Mouse (Mus musculus): ENCODE data around the gene Esrp2. TPM values are rescaled to one million over a fixed set of nuclear protein-coding genes. Genes with fewer than 3 reads are reported as not detected.

Esrp2 gene
- total and polyA plus RNA-seq, 3 experiments = not detected

DNA sequence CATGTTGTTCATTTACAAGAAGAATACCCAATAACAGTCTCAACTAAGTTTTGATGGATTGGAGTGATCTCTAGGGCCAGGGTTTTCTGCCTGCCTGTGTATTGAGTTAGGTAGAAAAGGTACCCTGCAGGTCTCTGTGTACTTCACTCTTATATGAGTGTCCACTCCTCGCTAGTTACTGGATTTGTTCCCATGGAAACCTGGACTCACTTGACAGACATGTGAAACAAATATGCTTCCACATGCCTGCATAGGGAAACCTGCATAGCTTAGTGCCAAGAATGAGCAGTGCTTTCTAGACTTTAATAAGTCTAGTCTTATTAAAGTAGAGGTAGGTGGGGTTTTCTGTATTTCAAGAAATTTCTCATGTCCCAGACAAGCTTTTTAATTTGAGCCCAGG is 40.1 kb upstream of the Esrp2 start:
- Histone ChIP-seq H3K27me3 (ENCODE audit: insufficient read depth, low read length) (peaks cover 62% of the 10 kb centered on the region), H3K4me3 (ENCODE audit: low read depth, low read length) (no peak overlapping the region), H3K36me3 (replicated peaks) (no peaks in the 10 kb centered on the region), H3K4me1 (ENCODE audit: insufficient read depth, low read depth, low read length) (peaks cover 16% of the 10 kb centered on the region), H3K9me3 (replicated peaks) (no peaks in the 10 kb centered on the region)
- TF ChIP-seq TAL1 (conservative IDR thresholded peaks at IDR 0.05; ENCODE audit: low read depth, low read length) = no peak
- no peak for TF ChIP-seq POLR2AphosphoS5 (IDR thresholded peaks at IDR 0.05; ENCODE audit: insufficient replicate concordance, low read depth, low read length)
- TF ChIP-seq GATA1 (IDR thresholded peaks at IDR 0.05; ENCODE audit: borderline replicate concordance, low read length) = no peak
- TF ChIP-seq GATA2 (IDR thresholded peaks at IDR 0.05; ENCODE audit: borderline replicate concordance, low read depth, low read length) = no peak
- TF ChIP-seq CTCF (IDR thresholded peaks at IDR 0.05; ENCODE audit: low read depth, low read length) = no peak
- DNase-seq (ENCODE audit: low spot score) = no peak
- ATAC-seq (ENCODE audit: extremely low read depth, insufficient number of reproducible peaks, low FRiP score, poor library complexity, severe bottlenecking) = no peak

GRCm38 (mm10) chr8:106173566-106173965 is 36.8 kb upstream of the Esrp2 start:
- ATAC-seq (ENCODE audit: extremely low read depth, insufficient number of reproducible peaks, low FRiP score, poor library complexity, severe bottlenecking) = no peak
- no peak for DNase-seq (ENCODE audit: low spot score)
- TF ChIP-seq TAL1 (conservative IDR thresholded peaks at IDR 0.05; ENCODE audit: low read depth, low read length) = no peak
- no peak for TF ChIP-seq GATA1 (IDR thresholded peaks at IDR 0.05; ENCODE audit: borderline replicate concordance, low read length)
- no peak for TF ChIP-seq GATA2 (IDR thresholded peaks at IDR 0.05; ENCODE audit: borderline replicate concordance, low read depth, low read length)
- no peak for TF ChIP-seq POLR2AphosphoS5 (IDR thresholded peaks at IDR 0.05; ENCODE audit: insufficient replicate concordance, low read depth, low read length)
- no peak for TF ChIP-seq CTCF (IDR thresholded peaks at IDR 0.05; ENCODE audit: low read depth, low read length)
- Histone ChIP-seq H3K36me3 (replicated peaks) (no peaks in the 10 kb centered on the region), H3K27me3 (ENCODE audit: insufficient read depth, low read length) (peaks cover 61% of the 10 kb centered on the region), H3K9me3 (replicated peaks) (no peaks in the 10 kb centered on the region), H3K4me3 (ENCODE audit: low read depth, low read length) (no peak overlapping the region), H3K4me1 (ENCODE audit: insufficient read depth, low read depth, low read length) (peaks cover 29% of the 10 kb centered on the region)

DNA sequence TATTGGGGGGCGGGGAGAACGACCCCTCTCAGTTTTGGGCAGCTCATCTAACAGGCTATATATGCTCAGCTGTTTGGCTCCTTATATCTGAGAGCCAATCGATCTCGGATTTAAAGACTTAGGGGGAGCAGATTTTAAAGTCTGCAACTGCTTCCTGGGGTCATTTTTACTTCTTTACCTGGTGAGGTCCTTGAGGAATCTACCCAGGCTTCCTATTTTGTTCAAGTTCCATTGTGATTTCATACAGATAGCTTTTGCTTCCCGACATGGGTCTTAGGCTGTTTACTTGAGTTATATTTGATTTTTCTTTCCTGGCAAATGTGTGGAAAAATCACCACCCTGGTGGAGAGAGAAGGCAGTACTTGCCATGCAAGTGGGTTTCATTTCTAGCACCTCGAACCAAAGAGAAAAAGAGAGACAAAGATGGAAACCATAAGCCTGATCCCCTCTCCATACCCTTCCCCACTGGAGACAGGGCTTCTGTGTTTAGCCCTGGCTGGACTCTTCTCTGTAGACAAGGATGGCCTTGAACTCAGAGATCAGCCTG is 33.2 kb upstream of the Esrp2 start:
- ATAC-seq (ENCODE audit: extremely low read depth, insufficient number of reproducible peaks, low FRiP score, poor library complexity, severe bottlenecking) (no peak), DNase-seq (ENCODE audit: low spot score) (no peak)
- H3K4me3 ChIP-seq (ENCODE audit: low read depth, low read length) = no peak overlapping the region; the same call in 1 of the 2 replicates
- peaks cover 32% of the 10 kb centered on the region for H3K4me1 ChIP-seq (ENCODE audit: insufficient read depth, low read depth, low read length)
- no peaks in the 10 kb centered on the region for H3K36me3 ChIP-seq (replicated peaks)
- no peak for TF ChIP-seq TAL1 (conservative IDR thresholded peaks at IDR 0.05; ENCODE audit: low read depth, low read length)
- no peak for TF ChIP-seq GATA1 (IDR thresholded peaks at IDR 0.05; ENCODE audit: borderline replicate concordance, low read length)
- TF ChIP-seq POLR2AphosphoS5 (IDR thresholded peaks at IDR 0.05; ENCODE audit: insufficient replicate concordance, low read depth, low read length) = no peak
- no peak for TF ChIP-seq CTCF (IDR thresholded peaks at IDR 0.05; ENCODE audit: low read depth, low read length)
- no peak for TF ChIP-seq GATA2 (IDR thresholded peaks at IDR 0.05; ENCODE audit: borderline replicate concordance, low read depth, low read length)
- no peaks in the 10 kb centered on the region for H3K9me3 ChIP-seq (replicated peaks)
- peaks cover 66% of the 10 kb centered on the region for H3K27me3 ChIP-seq (ENCODE audit: insufficient read depth, low read length)

- Histone ChIP-seq H3K9me3 (replicated peaks) (no peaks in the 10 kb centered on the region), H3K36me3 (replicated peaks) (no peaks in the 10 kb centered on the region), H3K27me3 (ENCODE audit: insufficient read depth, low read length) (peaks cover 72% of the 10 kb centered on the region), H3K4me3 (ENCODE audit: low read depth, low read length) (peak overlapping the region; percentile 77), H3K4me1 (ENCODE audit: insufficient read depth, low read depth, low read length) (peaks cover 32% of the 10 kb centered on the region)
- TF ChIP-seq GATA1 (IDR thresholded peaks at IDR 0.05; ENCODE audit: borderline replicate concordance, low read length) (no peak), TAL1 (conservative IDR thresholded peaks at IDR 0.05; ENCODE audit: low read depth, low read length) (no peak), CTCF (IDR thresholded peaks at IDR 0.05; ENCODE audit: low read depth, low read length) (no peak), POLR2AphosphoS5 (IDR thresholded peaks at IDR 0.05; ENCODE audit: insufficient replicate concordance, low read depth, low read length) (no peak), GATA2 (IDR thresholded peaks at IDR 0.05; ENCODE audit: borderline replicate concordance, low read depth, low read length) (no peak)
- no peak for ATAC-seq (ENCODE audit: extremely low read depth, insufficient number of reproducible peaks, low FRiP score, poor library complexity, severe bottlenecking)
- DNase-seq (ENCODE audit: low spot score) = no peak
Measured at GRCm38 (mm10) chr8:106169017-106169933, 32.5 kb upstream of the Esrp2 start.

DNA sequence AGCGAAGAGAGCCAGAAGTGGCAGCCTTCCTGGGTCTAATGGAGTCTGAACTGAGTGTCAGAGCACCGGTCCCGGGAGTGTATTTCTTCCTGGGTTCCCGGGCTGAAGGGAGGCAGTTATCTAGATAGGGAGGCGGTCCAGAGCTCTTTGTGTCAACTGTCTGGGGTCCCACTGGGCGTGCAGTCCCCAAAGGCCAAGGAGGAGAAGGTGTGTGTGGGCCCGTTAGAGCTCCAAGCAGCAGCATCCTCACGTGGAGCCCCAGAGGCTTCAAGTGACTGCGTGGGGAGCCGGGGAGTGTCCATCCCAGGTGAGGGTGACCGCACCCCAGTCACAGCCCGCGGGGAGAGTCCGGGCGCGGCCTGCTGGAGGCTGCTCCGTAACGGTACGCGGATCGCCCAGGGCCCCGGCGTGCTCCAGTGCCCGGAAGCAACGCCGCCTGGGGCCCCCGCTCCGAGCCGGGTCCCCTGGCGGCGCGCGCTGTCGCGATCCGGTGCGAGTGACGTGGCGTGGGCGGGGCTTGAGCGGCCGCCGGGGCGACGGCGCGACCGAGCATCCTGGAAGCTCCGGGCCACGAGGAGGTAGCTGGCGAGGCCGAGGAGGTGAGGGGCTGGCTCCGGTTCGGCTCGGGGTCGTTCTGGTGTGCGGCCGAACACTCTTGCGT is 31.7 kb upstream of the Esrp2 start, which contains the start of gene Slc7a6:
TSS of gene Slc7a6 (plus strand) at position 502 of the 661 bp plus-strand sequence.
- H3K9me3 ChIP-seq (replicated peaks) = no peaks in the 10 kb centered on the region
- TF ChIP-seq GATA2 (IDR thresholded peaks at IDR 0.05; ENCODE audit: borderline replicate concordance, low read depth, low read length) = no peak
- no peak for TF ChIP-seq GATA1 (IDR thresholded peaks at IDR 0.05; ENCODE audit: borderline replicate concordance, low read length)
- TF ChIP-seq TAL1 (conservative IDR thresholded peaks at IDR 0.05; ENCODE audit: low read depth, low read length) = no peak
- TF ChIP-seq POLR2AphosphoS5 (IDR thresholded peaks at IDR 0.05; ENCODE audit: insufficient replicate concordance, low read depth, low read length) = no peak
- TF ChIP-seq CTCF (IDR thresholded peaks at IDR 0.05; ENCODE audit: low read depth, low read length) = no peak
- H3K4me1 ChIP-seq (ENCODE audit: insufficient read depth, low read depth, low read length) = peaks cover 30% of the 10 kb centered on the region
- DNase-seq (ENCODE audit: low spot score) = peak; percentile 71
- peak; percentile 28; the same call in 1 of the 2 replicates for ATAC-seq (ENCODE audit: extremely low read depth, insufficient number of reproducible peaks, low FRiP score, poor library complexity, severe bottlenecking)
- H3K27me3 ChIP-seq (ENCODE audit: insufficient read depth, low read length) = peaks cover 78% of the 10 kb centered on the region
- H3K4me3 ChIP-seq (ENCODE audit: low read depth, low read length) = peak within 1 kb of the TSS; percentile 77
- H3K36me3 ChIP-seq (replicated peaks) = no peaks in the 10 kb centered on the region

Measured in G1E (cell line).